Comparison of ENCODE assay signal across 21 mouse cellular contexts in the genomic region with DNA sequence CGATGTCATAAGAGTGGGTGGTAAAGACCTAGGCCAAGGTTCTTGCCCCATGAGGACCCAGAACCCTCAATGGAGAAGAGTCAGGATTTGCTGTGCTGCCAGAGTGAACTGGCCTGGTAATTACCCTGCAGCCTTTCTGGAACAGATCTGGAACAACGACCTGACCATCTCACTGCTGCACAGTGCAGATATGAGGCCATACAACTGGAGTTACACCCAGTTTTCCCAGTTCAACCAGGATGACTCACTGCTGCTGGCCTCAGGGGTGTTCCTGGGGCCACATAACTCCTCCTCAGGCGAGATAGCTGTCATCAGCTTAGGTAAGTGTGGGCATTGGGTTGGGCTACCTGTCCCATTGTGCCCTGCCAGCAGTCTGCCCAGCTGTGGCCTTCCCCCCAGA. TPM values are rescaled to one million over a fixed set of nuclear protein-coding genes. Genes with fewer than 3 reads are reported as not detected.
DNase-seq lines count a peak whose midpoint lies in the region; ATAC-seq and TF ChIP-seq lines count a peak whose summit lies in the region.
"Had no signal": no experiment of that assay in that cellular context is flagged by ENCODE, and none has a peak within 500 bp of the region (broad histone marks: within the 10 kb centered on the region; RNA-seq: fewer than 3 reads in every experiment).

No protein-coding gene starts in this region.

- no peak overlapping the region for H3K4me3 ChIP-seq in limb, embryonic 15.5 days
- no peak overlapping the region for H3K4me3 ChIP-seq in limb, embryonic 10.5 days
- no peak overlapping the region for H3K4me3 ChIP-seq in small intestine, adult 2 months (ENCODE audit: low read depth, low read length)

- DNase-seq in limb, embryonic 10.5 days (ENCODE audit: low spot score), result no peak
- peak; percentile 62 for DNase-seq in c-Kit-negative CD71-positive TER-119-positive erythroid progenitor cells, embryonic 14.5 days (ENCODE audit: low read depth, low spot score)
- DNase-seq in liver, result peak; percentile 73
- DNase-seq in left cerebral cortex, adult 18-20 months (ENCODE audit: low spot score in 2 of 2), result no peak
- DNase-seq in left cerebral cortex, postnatal 4 days, result no peak
- no peak for DNase-seq in adrenal gland, postnatal 4 days (ENCODE audit: low spot score in 2 of 2)
- DNase-seq: cerebellum, postnatal 36 days; gastrocnemius, adult 2 months; heart, postnatal 4 days; kidney, adult 18-20 months; lung, postnatal 4 days had no signal

- 78% methylated on average over 3 of the region's 3 CpGs for WGBS in limb, embryonic 15.5 days
- 88% methylated on average over 3 of the region's 3 CpGs for WGBS in limb, embryonic 10.5 days
- WGBS in small intestine, adult 2 months, result 52% methylated on average over 3 of the region's 3 CpGs

- no peaks in the 10 kb centered on the region for H3K9me3 ChIP-seq in limb, embryonic 15.5 days
- H3K9me3 ChIP-seq in limb, embryonic 10.5 days (replicated peaks), result no peaks in the 10 kb centered on the region
- H3K9me3 ChIP-seq: embryonic facial prominence, embryonic 15.5 days; forebrain, embryonic 15.5 days had no signal

- no peak for ATAC-seq in limb, embryonic 15.5 days (ENCODE audit: insufficient number of reproducible peaks, low FRiP score, low TSS enrichment, low read depth)
- ATAC-seq: forebrain, embryonic 15.5 days had no signal

- peaks cover 19% of the 10 kb centered on the region for H3K4me1 ChIP-seq in limb, embryonic 15.5 days
- peaks cover 30% of the 10 kb centered on the region for H3K4me1 ChIP-seq in limb, embryonic 10.5 days
- peaks cover 26% of the 10 kb centered on the region for H3K4me1 ChIP-seq in small intestine, adult 2 months (ENCODE audit: control insufficient read depth, insufficient read depth, insufficient read length, low read length)

- no peaks in the 10 kb centered on the region for H3K27me3 ChIP-seq in limb, embryonic 15.5 days
- no peaks in the 10 kb centered on the region for H3K27me3 ChIP-seq in limb, embryonic 10.5 days (ENCODE audit: low read depth, poor library complexity, severe bottlenecking)
- no peaks in the 10 kb centered on the region for H3K27me3 ChIP-seq in small intestine, adult 2 months (ENCODE audit: control insufficient read depth, insufficient read depth, low read length)
- H3K27me3 ChIP-seq: embryonic facial prominence, embryonic 15.5 days; forebrain, embryonic 15.5 days had no signal

- TF ChIP-seq POLR2A in small intestine, adult 2 months (IDR thresholded peaks at IDR 0.05; ENCODE audit: low read depth, low read length), result no peak

- H3K9ac ChIP-seq in limb, embryonic 15.5 days, result no peak overlapping the region
- H3K9ac ChIP-seq: embryonic facial prominence, embryonic 15.5 days; forebrain, embryonic 15.5 days had no signal

- H3K27ac ChIP-seq in limb, embryonic 15.5 days, result peak overlapping the region; percentile 9; the same call in 1 of the 2 replicates
- no peak overlapping the region for H3K27ac ChIP-seq in limb, embryonic 10.5 days
- H3K27ac ChIP-seq in small intestine, adult 2 months (ENCODE audit: insufficient read depth, low read depth, low read length), result peak overlapping the region; percentile 7; the same call in 1 of the 2 replicates
- H3K27ac ChIP-seq: embryonic facial prominence, embryonic 15.5 days; forebrain, embryonic 15.5 days; gastrocnemius, adult 2 months; left cerebral cortex, adult 2 months had no signal

- H3K36me3 ChIP-seq in limb, embryonic 15.5 days, result peaks cover 40% of the 10 kb centered on the region
- H3K36me3 ChIP-seq in limb, embryonic 10.5 days, result peaks cover 41% of the 10 kb centered on the region
- peaks cover 19% of the 10 kb centered on the region for H3K36me3 ChIP-seq in small intestine, adult 2 months (ENCODE audit: control insufficient read depth, insufficient read depth, low read length)

- TF ChIP-seq CTCF in small intestine, adult 2 months (IDR thresholded peaks at IDR 0.05; ENCODE audit: extremely low read depth, insufficient read length, insufficient replicate concordance, low read depth, low read length), result no peak

- intact Hi-C loops in left cerebral cortex, postnatal 4 days (cut with DNase I), result no loop called here

- no peak overlapping the region for H3K4me2 ChIP-seq in limb, embryonic 15.5 days
- H3K4me2 ChIP-seq: embryonic facial prominence, embryonic 15.5 days had no signal

RNA-seq across cellular contexts. Expression of a gene that starts 1.2 kb away (rescaled TPM):
- 4.6 and 5.6 TPM in 2 replicates for polyA plus RNA-seq in limb, embryonic 15.5 days (2015; fragmentation: Nextera tagmentation; extraction: Ambion mirVana)
- 6.1 and 7.0 TPM in 2 replicates for polyA plus RNA-seq in limb, embryonic 10.5 days (2016; fragmentation: Nextera tagmentation; extraction: Ambion mirVana)
- 2.1 and 2.2 TPM in 2 replicates for polyA plus RNA-seq in small intestine, adult 2 months (2012; rRNA removed)
- total RNA-seq in left cerebral cortex, adult 18-20 months (2021), result under 1 TPM; 0.52 to 0.74 TPM
- total RNA-seq in left cerebral cortex, postnatal 4 days (2021), result 1 to 10 TPM in 1 of 2 experiments, under 1 TPM in 1; 0.98 to 1.3 TPM
- total RNA-seq in adrenal gland, postnatal 4 days (2021), result 1 to 10 TPM; 1.0 to 9.9 TPM
- total RNA-seq: monocyte, adult 5-6 weeks had no signal

RNA-seq across cellular contexts. Expression of a gene that starts 2.2 kb away (rescaled TPM):
- 73.0 and 81.4 TPM in 2 replicates for polyA plus RNA-seq in limb, embryonic 15.5 days (2015; fragmentation: Nextera tagmentation; extraction: Ambion mirVana)
- 83.6 and 94.6 TPM in 2 replicates for polyA plus RNA-seq in limb, embryonic 10.5 days (2016; fragmentation: Nextera tagmentation; extraction: Ambion mirVana)
- polyA plus RNA-seq in small intestine, adult 2 months (2012; rRNA removed), result 32.0 and 34.0 TPM in 2 replicates
- total RNA-seq in left cerebral cortex, adult 18-20 months (2021), result 100 to 1,000 TPM; 105 to 114 TPM
- 100 to 1,000 TPM; 117 TPM for total RNA-seq in left cerebral cortex, postnatal 4 days (2021)
- 100 to 1,000 TPM in 1 of 2 experiments, 10 to 100 TPM in 1; 99.5 to 118 TPM for total RNA-seq in adrenal gland, postnatal 4 days (2021)

RNA-seq across cellular contexts. Expression of a gene that starts 9.0 kb away (rescaled TPM):
- not detected in 2 replicates for polyA plus RNA-seq in limb, embryonic 15.5 days (2015; fragmentation: Nextera tagmentation; extraction: Ambion mirVana)
- not detected in 2 replicates for polyA plus RNA-seq in limb, embryonic 10.5 days (2016; fragmentation: Nextera tagmentation; extraction: Ambion mirVana)
- not detected in 2 replicates for polyA plus RNA-seq in small intestine, adult 2 months (2012; rRNA removed)
- not detected for total RNA-seq in left cerebral cortex, adult 18-20 months (2021)
- not detected for total RNA-seq in left cerebral cortex, postnatal 4 days (2021)
- not detected for total RNA-seq in adrenal gland, postnatal 4 days (2021)
- total RNA-seq: adrenal gland, adult 18-20 months; gastrocnemius, adult 2 months; heart, postnatal 4 days; left cerebral cortex, adult 2 months; monocyte, adult 5-6 weeks had no signal
- polyA plus RNA-seq: embryonic facial prominence, embryonic 15.5 days; forebrain, embryonic 15.5 days; heart, embryonic 11.5 days; limb, embryonic 14.5 days; neural tube, embryonic 14.5 days had no signal

RNA-seq across cellular contexts. Expression of a gene that starts 32.9 kb away (rescaled TPM):
- 4.1 and 9.1 TPM in 2 replicates for polyA plus RNA-seq in limb, embryonic 15.5 days (2015; fragmentation: Nextera tagmentation; extraction: Ambion mirVana)
- not detected in 2 replicates for polyA plus RNA-seq in limb, embryonic 10.5 days (2016; fragmentation: Nextera tagmentation; extraction: Ambion mirVana)
- polyA plus RNA-seq in small intestine, adult 2 months (2012; rRNA removed), result 0.28 and 0.39 TPM in 2 replicates
- total RNA-seq in left cerebral cortex, adult 18-20 months (2021), result 1,000 to 10,000 TPM; 2,769 to 3,095 TPM
- 100 to 1,000 TPM; 665 to 881 TPM for total RNA-seq in left cerebral cortex, postnatal 4 days (2021)
- total RNA-seq in adrenal gland, postnatal 4 days (2021), result 1 to 10 TPM; 3.6 to 6.5 TPM
- total RNA-seq: gastrocnemius, adult 2 months; monocyte, adult 5-6 weeks had no signal

RNA-seq across cellular contexts. Expression of a gene that starts 41.8 kb away (rescaled TPM):
- polyA plus RNA-seq in limb, embryonic 15.5 days (2015; fragmentation: Nextera tagmentation; extraction: Ambion mirVana), result 49.9 and 56.9 TPM in 2 replicates
- polyA plus RNA-seq in limb, embryonic 10.5 days (2016; fragmentation: Nextera tagmentation; extraction: Ambion mirVana), result 10.0 and 14.6 TPM in 2 replicates
- polyA plus RNA-seq in small intestine, adult 2 months (2012; rRNA removed), result 48.6 and 62.7 TPM in 2 replicates
- 10 to 100 TPM; 64.5 to 69.1 TPM for total RNA-seq in left cerebral cortex, adult 18-20 months (2021)
- 10 to 100 TPM; 83.1 to 92.4 TPM for total RNA-seq in left cerebral cortex, postnatal 4 days (2021)
- total RNA-seq in adrenal gland, postnatal 4 days (2021), result 10 to 100 TPM; 41.0 to 48.5 TPM

Comparison
In these comparisons a context has a peak if more than half of its experiments do, and no peak if none do; other contexts are left out.
1. DNase-seq: peak in c-Kit-negative CD71-positive TER-119-positive erythroid progenitor cells, embryonic 14.5 days (single experiment) and liver (single experiment); none in limb, embryonic 10.5 days (single experiment), left cerebral cortex, adult 18-20 months (0 of 2), left cerebral cortex, postnatal 4 days (single experiment) and adrenal gland, postnatal 4 days (0 of 2).